Mouse (Mus musculus): ENCODE results near the gene Pitpnm2.
"Not testable (repeated sequence)": the region's sequence is repeated elsewhere in the genome, so short reads cannot be mapped to it uniquely, and the experiment has no call there.

Pitpnm2 gene

DNA sequence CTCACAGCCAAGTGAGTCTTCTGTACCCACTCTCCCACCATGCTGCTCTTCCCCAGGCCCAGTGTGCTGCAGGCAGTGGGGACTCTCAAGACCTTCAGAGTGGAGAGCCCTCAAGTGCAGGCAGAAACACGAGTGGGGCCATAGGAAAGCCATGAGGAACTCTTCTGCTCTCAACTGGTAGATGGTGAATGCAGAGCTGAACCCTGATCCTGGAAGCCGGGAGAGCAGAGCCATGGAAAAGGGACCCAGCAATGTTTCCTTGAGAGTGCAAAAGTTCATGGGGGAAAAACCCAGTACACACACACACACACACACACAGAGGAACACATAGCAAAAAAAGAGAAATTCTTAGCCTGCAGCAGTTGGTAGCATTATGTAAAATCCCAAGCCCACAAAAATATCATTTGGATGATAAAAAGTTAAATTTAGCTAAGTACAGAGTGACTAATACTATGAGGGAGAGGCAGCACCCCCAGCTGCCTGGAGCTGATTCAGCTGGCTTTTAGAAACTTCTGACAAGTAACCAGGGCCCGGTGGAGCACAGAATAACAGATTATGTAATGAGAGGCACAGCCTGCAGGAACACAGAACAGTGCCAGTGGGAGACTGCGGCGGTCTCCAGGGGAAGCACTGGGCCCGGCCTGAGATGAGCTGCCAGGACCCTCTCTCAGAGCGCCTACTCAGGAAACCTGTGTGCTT lies 28.4 kb downstream of the Pitpnm2 start:
- DNase-seq (ENCODE audit: low spot score): no peak

DNA sequence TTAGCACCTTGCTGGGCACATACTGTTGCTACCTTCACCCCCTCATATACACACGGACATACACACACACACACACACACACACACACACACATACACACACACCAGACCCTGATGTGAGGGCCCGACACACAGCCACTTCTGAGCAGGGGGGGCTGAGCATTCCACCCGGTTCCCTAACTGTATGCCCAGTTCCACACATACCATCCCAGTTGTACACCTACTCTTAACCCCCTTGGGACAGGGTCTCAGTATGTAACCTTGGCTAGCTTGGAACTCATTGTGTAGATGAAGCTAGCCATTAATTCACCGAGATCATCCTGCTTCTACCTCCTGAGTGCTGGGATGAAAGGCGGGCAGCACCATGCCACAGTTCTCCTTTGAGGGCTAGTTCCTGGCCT lies 29.0 kb downstream of the Pitpnm2 start:
- DNase-seq (ENCODE audit: low spot score): no peak

DNA sequence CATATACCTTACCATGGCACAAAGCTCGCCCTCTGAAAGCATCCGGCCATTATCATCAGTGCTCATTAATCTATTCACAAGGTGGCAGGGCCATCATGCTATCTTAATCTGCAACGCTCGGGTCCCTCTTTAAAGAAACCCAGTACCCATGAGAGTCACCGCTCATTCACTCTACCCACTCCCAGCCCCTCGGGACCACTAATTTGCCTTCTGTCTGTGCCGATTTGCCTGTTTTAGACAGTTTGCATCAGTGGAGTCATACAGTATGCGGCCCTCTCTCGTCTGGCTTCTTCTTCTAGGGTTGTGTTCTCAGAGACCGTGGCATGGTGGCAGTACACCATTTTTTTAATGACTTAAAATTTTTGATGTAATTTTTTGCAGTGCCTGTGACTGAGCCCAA lies 30.1 kb downstream of the Pitpnm2 start:
- DNase-seq (ENCODE audit: low spot score): no peak

DNA sequence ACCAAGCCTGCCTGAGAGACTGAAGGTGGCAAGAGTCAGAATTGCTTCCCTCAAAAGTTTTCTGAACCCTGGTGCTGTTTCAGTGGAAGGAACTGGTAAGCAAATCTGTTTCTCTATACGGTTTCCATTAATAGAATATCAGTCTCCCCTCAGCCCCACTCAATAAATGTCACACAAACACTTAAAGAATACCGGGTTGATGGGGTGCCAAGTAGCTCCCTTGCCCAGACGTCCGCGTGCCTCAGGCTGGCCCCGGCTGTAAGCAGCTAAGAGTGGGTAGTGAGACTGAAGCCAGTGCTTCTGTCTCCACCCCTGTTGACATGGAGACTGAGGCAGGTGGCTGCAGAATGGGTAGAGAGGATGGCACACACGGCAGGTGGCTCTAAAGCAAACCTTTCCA lies 30.6 kb downstream of the Pitpnm2 start:
- DNase-seq (ENCODE audit: low spot score): no peak

DNA sequence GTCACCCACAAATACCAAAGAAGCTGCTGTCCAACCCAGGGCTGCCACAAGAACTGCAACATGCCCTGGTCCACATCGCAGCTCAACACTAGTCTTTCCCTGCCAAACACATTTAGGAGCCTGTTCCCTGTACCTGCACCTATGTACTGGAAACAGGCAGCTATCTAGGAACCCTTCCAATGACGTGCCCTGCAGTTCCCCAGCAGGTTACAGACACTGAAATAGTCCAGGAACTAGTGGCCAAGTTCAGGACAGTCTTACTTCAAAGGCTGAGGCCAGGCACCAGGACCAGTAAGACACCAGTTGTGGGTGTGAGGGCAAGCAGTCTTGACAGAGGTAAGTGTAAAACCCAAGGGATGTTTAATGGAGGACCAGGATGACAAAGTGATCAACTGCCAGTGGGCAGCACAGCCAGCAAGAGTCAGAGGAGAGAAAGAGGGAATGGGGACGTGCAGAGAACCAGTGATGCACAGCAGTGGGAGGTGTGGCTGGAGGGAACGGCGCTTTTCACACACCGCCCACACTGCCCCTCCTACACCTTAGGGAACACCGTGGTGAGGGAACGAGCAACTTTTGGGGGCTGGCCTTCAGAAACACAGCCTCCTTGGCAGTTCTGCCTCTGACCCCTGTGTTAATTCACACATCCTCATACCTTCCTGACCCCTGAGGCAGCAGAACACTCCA lies 31.9 kb downstream of the Pitpnm2 start:
- no peak for DNase-seq (ENCODE audit: low spot score)

DNA sequence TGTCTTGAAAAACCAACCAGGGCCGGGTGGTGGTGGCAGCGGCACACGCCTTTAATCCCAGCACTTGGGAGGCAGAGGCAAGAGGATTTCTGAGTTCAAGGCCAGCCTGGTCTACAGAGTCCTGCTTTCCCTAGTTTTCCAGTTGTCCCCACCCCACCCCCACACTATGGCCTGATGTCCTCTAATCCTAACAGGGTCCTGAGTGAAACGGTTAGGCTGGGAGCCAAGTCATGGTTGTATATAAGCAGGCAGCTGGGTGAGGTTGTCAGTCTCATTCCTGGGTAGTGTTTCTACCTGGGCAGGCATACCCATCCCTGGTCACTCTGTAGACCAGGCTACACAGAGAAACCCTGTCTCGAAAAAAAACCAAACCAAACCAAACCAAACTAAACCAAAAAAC lies 32.5 kb downstream of the Pitpnm2 start:
- DNase-seq (ENCODE audit: low spot score): not testable (repeated sequence)

DNA sequence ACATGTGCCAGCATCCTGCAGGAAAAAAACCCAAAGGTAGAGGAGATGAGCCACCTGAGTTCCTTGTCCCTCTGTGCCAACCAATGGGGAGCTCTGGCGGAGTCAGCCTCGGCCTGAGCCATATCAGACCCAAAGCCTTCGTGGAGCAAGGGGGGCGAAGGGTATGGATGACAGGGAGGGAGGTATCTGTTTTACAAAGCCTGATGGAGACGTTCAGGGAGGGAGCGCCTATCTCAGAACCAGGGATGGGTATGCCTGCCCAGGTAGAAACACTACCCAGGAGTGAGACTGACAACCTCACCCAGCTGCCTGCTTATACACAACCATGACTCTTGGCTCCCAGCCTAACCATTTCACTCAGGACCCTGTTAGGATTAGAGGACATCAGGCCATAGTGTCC lies 33.2 kb downstream of the Pitpnm2 start:
- no peak for DNase-seq (ENCODE audit: low spot score)

DNA sequence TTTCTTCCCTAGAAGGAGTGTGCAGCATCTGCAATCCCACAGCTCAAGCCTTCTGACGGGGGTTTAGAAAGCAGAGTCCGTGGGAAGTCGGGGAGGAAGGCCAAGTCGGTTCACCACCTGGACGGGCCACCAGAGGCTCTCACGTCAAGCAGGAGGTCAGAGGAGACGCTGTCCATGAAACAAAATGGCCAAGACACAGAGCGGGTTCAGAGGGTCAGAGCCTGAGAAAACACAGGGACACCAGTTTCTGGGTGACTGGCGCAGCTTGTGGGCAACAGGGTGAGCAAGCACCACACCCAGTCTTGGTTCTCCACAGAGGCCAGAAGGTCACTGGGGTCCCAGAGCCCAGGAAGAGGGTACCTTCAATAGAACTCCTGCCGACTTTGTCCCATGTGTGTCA lies 33.9 kb downstream of the Pitpnm2 start:
- DNase-seq (ENCODE audit: low spot score): no peak

DNA sequence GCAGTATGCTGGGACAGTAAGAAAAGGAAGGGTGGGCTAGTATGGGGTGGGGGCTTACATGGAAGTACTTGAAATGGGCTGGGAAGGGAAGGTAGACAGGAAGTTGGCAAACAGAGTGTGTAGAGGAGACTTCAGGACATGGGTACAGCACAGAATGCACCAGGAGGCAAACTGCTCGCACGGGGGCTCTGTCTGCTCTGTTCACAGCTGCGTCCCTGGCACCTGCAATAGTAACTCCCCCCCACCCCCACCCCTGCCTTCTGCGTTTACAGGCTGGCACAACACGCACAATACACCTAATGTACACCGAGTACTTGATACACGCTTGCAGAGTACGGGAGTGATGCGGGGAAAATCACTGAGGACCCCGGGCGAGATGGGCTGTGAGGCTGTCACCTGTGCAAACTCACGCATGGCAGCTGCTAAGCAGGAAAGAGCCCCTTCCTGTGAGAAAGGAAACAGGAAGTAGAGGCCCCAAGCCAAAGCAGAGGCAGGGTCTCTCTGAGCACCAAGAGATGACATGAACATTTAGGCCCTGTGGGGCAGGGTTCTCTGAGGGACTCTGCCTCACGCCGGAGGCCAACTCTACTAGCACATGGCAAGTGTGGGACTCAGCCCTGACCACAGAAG lies 34.9 kb downstream of the Pitpnm2 start:
- no peak for DNase-seq (ENCODE audit: low spot score)

DNA sequence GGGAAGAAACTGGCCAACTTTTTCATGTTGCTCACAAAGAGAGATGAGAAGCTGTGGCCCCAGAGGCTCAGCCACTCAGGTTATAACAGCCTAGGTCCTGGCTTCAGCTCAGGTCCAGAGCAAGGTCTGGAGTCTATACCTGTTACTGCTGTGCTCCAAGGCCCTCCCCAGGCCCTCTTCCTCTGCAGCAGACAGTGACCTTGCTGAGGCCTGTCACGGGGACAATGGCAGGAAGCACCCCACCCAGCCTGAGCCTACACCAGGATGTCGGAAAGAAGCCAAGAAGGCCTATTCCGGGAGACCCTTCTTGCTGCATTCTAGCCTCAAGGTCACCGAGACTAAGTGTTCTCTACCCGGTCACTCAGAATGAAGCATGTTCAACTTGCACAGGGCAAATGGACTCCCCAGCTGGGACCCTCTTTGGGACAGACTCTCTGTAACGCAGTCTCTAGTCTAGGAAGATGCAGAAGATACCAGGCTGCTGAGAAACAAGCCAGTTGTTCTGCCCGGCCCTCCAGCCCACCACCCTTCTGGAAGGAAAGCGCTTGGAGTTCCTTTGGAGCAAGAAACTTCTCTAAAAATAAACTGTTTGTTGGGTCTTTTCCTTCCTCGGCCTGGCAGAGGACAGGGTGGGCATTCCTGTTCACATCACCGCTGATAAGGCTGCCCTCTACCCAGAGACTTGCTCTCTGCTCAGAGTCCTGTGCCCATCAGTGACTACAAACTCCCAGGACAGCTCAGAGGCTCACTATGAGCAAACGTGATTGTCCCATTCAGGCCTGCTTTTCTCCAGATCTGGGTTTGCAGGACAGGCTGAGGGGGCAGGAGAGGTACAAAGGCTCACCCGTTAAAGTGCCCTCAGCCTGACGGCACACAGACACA lies 35.7 kb downstream of the Pitpnm2 start:
- no peak for DNase-seq (ENCODE audit: low spot score)

DNA sequence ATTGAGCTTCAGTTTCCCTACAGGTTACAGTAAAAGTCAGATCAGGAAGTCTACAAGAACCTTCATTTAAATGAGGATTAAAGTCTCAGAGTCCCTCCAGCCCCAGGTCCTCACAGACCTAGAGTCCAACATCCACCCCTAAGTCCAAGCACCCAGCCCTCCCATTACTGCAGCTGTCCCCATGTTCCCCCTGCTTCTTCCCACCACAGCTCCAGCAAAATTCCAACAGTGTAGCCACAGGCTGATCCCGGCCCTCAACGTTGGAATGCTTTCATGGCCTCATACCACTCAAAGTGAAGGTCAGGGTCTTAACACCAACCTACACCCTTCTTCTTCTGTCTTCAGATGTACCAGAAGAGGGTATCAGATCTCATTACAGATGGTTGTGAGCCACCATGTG lies 37.9 kb downstream of the Pitpnm2 start:
- DNase-seq (ENCODE audit: low spot score): no peak

DNA sequence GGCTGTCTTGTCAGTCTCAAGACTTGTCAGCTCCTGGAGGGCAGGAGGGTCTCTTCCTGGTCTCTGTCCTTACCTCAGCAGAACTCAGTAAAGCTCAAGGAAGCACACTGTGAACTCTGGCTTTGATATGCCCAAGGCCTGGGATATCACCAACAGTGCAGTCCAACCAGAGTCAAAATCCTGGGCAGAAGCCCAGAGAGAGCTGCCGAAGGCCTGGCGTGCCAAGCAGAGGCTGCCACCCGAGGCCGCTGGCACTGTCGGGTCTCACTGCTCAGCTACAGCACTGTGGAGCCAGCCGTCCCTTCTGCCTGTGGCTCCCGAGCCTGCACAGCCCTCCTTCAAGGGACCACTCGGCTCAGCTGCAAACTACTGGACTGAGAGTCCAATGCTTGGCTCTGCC lies 38.3 kb downstream of the Pitpnm2 start:
- no peak for DNase-seq (ENCODE audit: low spot score)

DNA sequence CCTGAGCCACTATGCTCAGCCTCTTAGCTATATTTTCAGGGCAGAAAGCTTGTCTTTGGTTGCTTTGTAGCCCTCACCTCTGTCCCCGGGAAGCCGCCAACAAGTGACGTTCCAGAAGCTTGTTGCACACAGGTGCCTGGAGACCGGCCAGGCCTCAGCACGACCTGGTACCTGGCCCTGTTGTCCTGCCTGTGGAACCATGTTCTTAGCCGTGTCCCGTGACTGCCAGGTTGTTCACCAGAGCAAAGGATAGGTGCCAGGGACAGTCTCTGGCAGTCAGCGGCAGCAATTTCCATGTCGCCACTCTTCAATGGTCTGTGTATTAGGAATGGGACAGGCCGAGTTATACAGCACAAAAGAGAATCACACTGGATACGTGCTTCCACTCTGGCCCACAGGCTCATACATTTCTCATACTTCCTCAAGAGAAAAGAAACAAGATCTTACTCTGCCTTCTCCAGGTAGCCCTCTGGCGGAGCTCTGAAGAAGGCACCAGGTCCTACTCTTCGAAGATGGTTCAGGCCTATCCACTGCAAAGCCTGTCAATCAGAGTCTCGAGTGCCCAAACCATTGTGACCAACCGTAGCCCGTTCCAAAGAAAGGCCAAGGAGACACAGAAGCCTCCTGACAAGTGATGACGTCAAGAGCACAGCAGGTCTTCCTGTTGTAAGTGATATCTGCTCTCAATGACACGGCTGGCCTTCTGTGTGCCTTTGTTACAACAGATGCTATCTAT lies 39.1 kb downstream of the Pitpnm2 start:
- DNase-seq (ENCODE audit: low spot score): no peak

DNA sequence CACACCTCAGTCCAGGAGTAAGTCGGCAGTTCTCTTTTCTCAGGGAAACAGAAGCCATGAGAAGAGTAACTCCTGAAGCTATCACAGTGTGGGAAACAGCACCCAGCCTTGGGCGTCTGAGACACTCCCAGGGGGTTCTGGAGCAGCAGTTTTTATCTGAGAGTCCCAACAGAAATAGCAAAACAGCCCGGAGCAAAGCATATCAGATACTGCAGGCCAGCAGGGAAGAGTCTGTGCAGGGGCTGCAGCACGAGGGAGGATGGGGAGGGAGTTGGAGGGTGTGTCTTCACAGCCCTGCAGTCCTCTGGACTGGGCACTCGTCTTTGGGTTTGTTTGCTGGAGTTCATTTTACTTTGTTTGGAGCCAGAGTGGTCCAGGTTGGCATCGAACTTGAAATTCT lies 39.7 kb downstream of the Pitpnm2 start:
- no peak for DNase-seq (ENCODE audit: low spot score)

DNA sequence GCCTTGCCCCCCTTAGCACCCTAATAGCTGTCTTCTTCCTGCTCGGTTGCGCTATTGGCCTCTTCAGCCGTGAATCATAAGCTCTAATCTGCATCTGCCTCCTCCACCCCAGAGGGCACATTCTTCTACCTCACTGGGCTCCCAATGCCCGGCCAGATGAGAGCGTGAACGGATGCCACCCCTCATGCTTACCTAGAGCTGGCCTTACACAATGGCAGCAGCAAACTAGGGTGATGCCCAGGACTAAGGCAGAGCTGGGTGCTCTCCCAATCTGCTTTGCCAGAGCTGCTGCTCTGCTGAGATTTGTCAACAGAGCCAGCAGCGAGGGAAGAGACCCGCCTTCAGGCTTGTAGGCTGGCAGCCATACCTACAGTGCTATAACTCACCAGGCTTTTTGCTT lies 41.5 kb downstream of the Pitpnm2 start:
- DNase-seq (ENCODE audit: low spot score): no peak

DNA sequence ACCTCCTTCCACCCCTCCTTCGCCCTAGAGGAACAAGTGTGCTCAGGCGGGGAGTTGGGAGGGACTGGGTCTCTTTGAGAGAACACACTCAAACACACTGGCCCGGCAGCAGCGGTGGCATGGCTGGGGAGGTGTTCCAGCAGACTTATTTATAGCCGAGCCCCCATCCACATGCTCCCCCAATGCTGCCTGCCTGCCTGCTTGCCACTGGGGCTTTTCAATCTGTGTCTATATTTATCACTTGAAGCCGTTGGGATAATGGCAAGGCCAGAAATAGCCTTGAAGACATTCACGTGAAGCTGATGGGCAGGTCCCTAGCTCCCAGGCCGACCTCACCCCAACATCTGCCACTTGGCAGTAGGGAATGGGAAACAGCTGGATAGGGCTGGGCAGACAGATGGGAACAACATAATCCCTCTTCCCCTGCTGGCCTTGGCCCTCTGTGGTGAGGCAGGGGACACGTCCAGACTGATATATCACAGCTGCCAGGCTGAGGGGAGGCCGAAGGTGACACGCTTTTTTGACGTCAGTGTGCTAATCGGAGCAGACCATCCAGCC lies 43.0 kb downstream of the Pitpnm2 start:
- no peak for DNase-seq (ENCODE audit: low spot score)

DNA sequence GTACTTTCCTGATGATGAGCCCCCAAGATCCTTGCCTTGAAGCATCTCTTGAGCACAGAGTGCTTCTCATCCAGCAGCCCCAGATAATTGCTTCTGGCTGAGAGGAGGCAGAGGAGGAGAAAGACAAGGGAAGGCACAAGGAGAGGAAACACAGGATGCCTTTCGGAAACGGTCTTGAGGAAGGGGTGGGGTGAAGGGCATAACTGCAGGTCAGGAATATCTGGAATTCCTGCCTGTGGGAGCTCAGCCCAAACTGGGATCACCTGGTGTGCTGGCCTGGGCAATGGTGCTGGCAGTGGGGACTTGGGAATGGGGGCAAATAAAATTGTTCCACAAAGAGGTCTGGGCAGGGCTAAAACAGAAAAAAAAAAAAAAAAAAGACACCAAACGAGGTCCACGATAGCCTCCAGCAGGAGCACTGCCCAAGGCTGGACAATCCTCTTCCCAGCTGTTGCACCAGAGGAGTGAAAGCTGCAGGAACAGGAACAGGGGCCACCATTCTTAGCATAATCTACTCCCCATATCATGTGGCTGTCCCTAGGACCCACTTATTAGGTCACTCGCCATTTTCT lies 43.7 kb downstream of the Pitpnm2 start:
- DNase-seq (ENCODE audit: low spot score): no peak

DNA sequence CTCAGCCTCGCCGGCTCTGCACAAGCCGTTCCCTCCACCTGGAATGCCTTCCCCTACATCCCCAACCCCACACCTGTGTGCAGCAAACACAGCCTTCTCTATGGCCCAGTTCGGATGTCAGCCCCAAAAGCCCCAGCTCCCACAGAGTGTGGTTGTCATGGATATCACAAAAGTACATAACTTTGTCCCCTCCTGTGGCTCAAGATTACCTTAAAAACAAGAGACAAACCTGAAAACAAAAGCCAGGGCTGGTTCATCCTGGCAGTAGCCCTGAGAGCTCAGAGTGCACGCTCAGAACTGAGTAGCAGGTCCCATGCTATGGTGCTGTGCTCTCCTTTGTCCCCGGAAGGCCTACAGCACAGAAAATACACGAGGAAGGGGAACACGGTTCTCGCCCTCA lies 44.3 kb downstream of the Pitpnm2 start:
- no peak for DNase-seq (ENCODE audit: low spot score)

DNA sequence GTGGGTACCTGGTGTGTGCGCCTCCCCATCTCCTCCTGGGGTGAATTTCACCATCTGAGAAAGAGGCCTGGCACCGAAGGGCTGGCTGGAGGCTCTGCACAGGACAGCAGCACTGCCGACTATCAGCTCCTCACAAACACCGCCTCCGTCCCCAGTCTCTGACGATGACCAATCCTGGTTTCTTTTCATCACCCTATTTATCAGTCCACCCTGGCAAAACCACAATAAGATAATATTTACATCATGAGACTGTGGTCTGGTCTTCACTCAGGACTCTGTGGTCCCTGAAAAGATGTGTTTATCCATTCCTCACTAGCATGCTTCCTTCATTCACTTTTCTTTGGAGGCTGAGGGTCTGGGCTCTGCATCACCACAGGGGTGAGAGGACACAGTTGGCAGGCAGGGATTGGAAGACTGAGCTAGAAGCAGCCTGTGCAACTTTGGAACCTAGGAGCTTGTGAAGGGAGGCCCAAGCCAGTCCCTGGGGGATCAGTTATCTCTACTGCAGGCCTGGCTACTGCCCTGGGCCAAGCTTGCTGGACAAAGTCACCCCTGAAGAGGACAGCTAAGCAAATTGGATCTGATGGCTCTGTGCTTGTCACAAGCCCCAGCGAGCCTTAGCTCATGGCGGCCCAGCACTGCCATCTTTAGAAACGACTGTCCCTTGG lies 45.3 kb downstream of the Pitpnm2 start:
- DNase-seq (ENCODE audit: low spot score): no peak

DNA sequence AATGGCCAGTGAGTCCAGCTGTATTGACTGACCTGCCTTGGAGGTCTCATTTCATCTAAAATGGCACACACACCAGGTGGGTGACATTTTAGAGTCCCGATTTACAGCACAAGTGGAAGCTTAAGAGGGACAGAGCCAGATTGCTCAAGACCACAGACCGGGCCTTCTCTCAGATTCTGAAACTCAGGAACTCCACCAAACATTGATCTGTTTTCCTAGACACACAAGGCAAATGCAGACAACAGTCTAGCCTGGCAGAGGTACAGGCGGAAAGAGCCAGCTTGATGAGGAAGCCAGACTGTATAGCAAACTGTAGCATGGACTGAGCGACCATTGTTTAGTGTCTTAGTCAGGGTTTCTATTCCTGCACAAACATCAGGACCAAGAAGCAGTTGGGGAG lies 46.3 kb downstream of the Pitpnm2 start:
- no peak for DNase-seq (ENCODE audit: low spot score)

DNA sequence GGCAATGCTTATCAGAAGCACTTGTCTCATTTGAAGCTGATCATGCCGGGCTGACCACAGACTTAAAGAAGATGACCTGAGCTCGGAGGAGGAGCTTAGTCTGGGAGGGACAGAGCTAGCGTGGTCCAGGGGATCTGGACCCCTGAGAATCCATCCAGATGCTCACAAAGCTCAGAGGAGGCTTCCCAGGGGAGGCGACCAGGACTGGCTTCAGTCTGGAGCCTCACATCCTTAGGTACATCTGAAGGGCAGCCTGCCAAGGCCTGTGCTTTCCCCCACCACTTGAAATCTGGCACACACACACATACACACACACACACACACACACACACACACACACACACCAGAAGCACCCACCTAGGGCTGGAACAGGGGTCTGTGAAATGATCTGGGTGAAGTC lies 47.5 kb downstream of the Pitpnm2 start:
- DNase-seq (ENCODE audit: low spot score): no peak

Data from ovary, postnatal 10 days (tissue).